Mouse (Mus musculus) kidney, postnatal 10 days (tissue): ENCODE measurements around the gene Arrdc5.
A peak's percentile ranks its signal among the peaks of the same experiment; 100 is the strongest.
"Not testable (repeated sequence)": the region's sequence is repeated elsewhere in the genome, so short reads cannot be mapped to it uniquely, and the experiment has no call there.

Experiments used
- DNase-seq: peaks from one replicate; pipeline ENCODE4 v3.0.0; 2021; ENCODE audit warnings: mixed read lengths

Gene Arrdc5

GRCm38 (mm10) chr17:56276643-56277566 is 23.2 kb downstream of the Arrdc5 start, which contains the start of gene Ticam1:
Gene Ticam1, minus strand, starts transcription at chr17:56276786.
- DNase-seq: peak; percentile 95

- peak; percentile 68 for DNase-seq
Observed at GRCm38 (mm10) chr17:56275842-56276480, 24.1 kb downstream of the Arrdc5 start.

GRCm38 (mm10) chr17:56273986-56274385 is 26.1 kb downstream of the Arrdc5 start:
- DNase-seq: no peak

- DNase-seq: peak; percentile 12
Observed at GRCm38 (mm10) chr17:56273482-56273881, 26.6 kb downstream of the Arrdc5 start.

GRCm38 (mm10) chr17:56272644-56273043 is 27.4 kb downstream of the Arrdc5 start:
- DNase-seq: peak; percentile 71

- peak; percentile 30 for DNase-seq
Observed at GRCm38 (mm10) chr17:56271609-56272253, 28.4 kb downstream of the Arrdc5 start.

- peak; percentile 10 for DNase-seq
Observed at GRCm38 (mm10) chr17:56269741-56270140, 30.3 kb downstream of the Arrdc5 start.

- peak; percentile 77 for DNase-seq
Observed at GRCm38 (mm10) chr17:56269153-56269630, 30.9 kb downstream of the Arrdc5 start.

GRCm38 (mm10) chr17:56266271-56266670 is 33.8 kb downstream of the Arrdc5 start:
- DNase-seq: peak; percentile 13

GRCm38 (mm10) chr17:56265869-56266268 is 34.2 kb downstream of the Arrdc5 start:
- peak; percentile 8 for DNase-seq

- peak; percentile 15 for DNase-seq
Observed at GRCm38 (mm10) chr17:56265011-56265410, 35.1 kb downstream of the Arrdc5 start.

GRCm38 (mm10) chr17:56264020-56264419 is 36.1 kb downstream of the Arrdc5 start:
- peak; percentile 88 for DNase-seq

GRCm38 (mm10) chr17:56262645-56263094 is 37.4 kb downstream of the Arrdc5 start:
- DNase-seq: no peak

- peak; percentile 32 for DNase-seq
Observed at GRCm38 (mm10) chr17:56261166-56261565, 38.9 kb downstream of the Arrdc5 start.

- peak; percentile 10 for DNase-seq
Observed at GRCm38 (mm10) chr17:56259301-56260037, 40.6 kb downstream of the Arrdc5 start.

- DNase-seq: not testable (repeated sequence)
Observed at GRCm38 (mm10) chr17:56258812-56259211, 41.3 kb downstream of the Arrdc5 start.

GRCm38 (mm10) chr17:56258269-56258668 is 41.8 kb downstream of the Arrdc5 start:
- peak; percentile 21 for DNase-seq

GRCm38 (mm10) chr17:56257181-56257894 is 42.7 kb downstream of the Arrdc5 start:
- peak; percentile 52 for DNase-seq

GRCm38 (mm10) chr17:56256239-56256881 is 43.7 kb downstream of the Arrdc5 start, which contains the start of gene Fem1a:
Gene Fem1a, plus strand, starts transcription at chr17:56256810.
- DNase-seq: peak; percentile 93

GRCm38 (mm10) chr17:56255863-56256238 is 44.2 kb downstream of the Arrdc5 start:
- peak; percentile 100 for DNase-seq

- peak; percentile 68 for DNase-seq
Observed at GRCm38 (mm10) chr17:56255429-56255828, 44.7 kb downstream of the Arrdc5 start.
